Mouse (Mus musculus): ENCODE results near the gene B3galt4.
"Not testable (repeated sequence)": the region's sequence is repeated elsewhere in the genome, so short reads cannot be mapped to it uniquely, and the experiment has no call there.

Gene B3galt4

GRCm38 (mm10) chr17:33904835-33905234 is 46.5 kb downstream of the B3galt4 start, which contains the start of gene Platr17:
Gene Platr17 (plus strand): TSS chr17:33905135.
- not testable (repeated sequence) for DNase-seq (ENCODE audit: low read depth, low spot score)

DNA sequence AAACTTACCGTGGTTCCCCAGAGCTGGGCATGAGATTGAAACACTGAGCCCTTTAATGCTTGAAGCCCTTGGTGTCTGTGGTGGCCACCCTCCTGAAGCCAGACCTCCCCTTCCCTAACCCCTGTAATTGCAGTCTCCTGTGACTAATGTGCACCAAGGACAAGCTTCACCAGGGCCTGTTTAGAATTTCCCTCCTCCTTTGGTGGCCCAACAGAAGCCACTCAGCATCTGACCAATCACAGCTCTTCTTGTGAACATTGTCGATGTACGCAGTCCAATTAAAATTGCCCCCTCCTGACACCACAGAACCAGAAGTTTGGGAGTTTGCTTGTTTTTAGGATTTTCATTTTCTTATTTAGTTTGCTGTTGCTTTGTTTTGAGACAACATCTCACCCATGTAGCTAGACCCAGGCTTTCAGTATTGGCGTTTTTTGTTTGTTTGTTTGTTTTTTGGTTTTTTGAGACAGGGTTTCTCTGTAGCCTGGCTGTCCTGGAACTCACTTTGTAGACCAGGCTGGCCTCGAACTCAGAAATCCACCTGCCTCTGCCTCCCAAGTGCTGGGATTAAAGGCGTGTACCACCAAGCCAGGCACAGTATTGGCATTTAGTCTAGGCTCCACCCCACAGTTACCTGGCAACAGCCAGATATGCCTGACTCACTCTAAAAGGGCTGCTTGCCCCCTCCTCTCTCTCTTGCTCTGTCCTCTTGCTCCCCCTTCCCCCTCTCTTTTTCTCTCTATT is 47.2 kb downstream of the B3galt4 start:
- not testable (repeated sequence) for DNase-seq (ENCODE audit: low read depth, low spot score)

DNA sequence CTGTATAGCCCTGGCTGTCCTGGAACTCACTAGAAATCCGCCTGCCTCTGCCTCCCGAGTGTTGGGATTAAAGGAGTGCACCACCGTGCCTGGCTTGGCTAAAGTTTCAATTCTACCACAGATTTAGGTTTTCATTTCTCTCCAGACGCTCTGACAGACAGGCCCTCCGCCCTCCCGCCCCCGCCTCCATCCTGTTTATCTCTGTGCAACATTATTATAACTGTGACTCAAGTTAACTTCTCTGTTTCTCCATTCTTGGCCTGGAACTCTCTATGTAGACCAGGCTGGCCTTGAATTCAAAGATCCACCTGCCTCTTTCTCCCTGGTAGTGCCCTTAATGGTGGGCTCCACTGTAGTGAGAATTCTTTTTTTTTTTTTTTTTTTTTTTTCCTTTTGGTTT is 48.8 kb downstream of the B3galt4 start:
- DNase-seq (ENCODE audit: low read depth, low spot score) = no peak

GRCm38 (mm10) chr17:33902079-33902478 is 49.2 kb downstream of the B3galt4 start:
- no peak for DNase-seq (ENCODE audit: low read depth, low spot score)

GRCm38 (mm10) chr17:33901653-33902052 is 49.6 kb downstream of the B3galt4 start:
- no peak for DNase-seq (ENCODE audit: low read depth, low spot score)

GRCm38 (mm10) chr17:33900989-33901314 is 50.3 kb downstream of the B3galt4 start:
- DNase-seq (ENCODE audit: low read depth, low spot score) = no peak

- no peak for DNase-seq (ENCODE audit: low read depth, low spot score)
These were observed 50.9 kb downstream of the B3galt4 start for GRCm38 (mm10) chr17:33900281-33900988.
